Mouse (Mus musculus): ENCODE data around the gene Rab6b. TPM values are rescaled to one million over a fixed set of nuclear protein-coding genes. Genes with fewer than 3 reads are reported as not detected.

The Rab6b gene
- total RNA-seq, 2 experiments from 2014 or later = 2.8 to 3.0 TPM

Other genes starting within 250 kb of the Rab6b start
- 1 to 10 TPM; 3.2 to 3.7 TPM for gene Slco2a1, start 123.1 kb upstream of the Rab6b start, total RNA-seq (2021)
- gene Srprb, start 90.3 kb downstream of the Rab6b start, total RNA-seq (2021) = 10 to 100 TPM; 44.0 to 49.8 TPM
- 10 to 100 TPM; 13.4 to 17.2 TPM for gene Gm20425, start 118.5 kb downstream of the Rab6b start, total RNA-seq (2021)
- 100 to 1,000 TPM in 1 of 2 experiments, 10 to 100 TPM in 1; 98.9 to 215 TPM for gene Trf, start 118.7 kb downstream of the Rab6b start, total RNA-seq (2021)
- under 1 TPM; 0.40 to 0.46 TPM for gene 1300017J02Rik, start 193.3 kb downstream of the Rab6b start, total RNA-seq (2021)
- gene Topbp1, start 193.4 kb downstream of the Rab6b start, total RNA-seq (2021) = 10 to 100 TPM; 27.7 to 28.0 TPM